Mouse (Mus musculus) liver, postnatal 0 days (tissue): ENCODE measurements at regions not wholly inside any gene's neighbourhood (a gene's known extent, or its start where the extent isn't known, plus 50 kb on each side); places are given as distances from the start of the nearest gene placed in this dataset.

Experiments
- CTCF ChIP-seq: sonication (generic); IDR thresholded peaks from 2 replicates; pipeline ENCODE4 v1.5.1; 2016; ENCODE audit warnings: antibody characterized with exemption, low read depth
- EP300 ChIP-seq: IDR thresholded peaks from 2 replicates; pipeline ENCODE4 v1.6.1; 2016; ENCODE audit warnings: antibody characterized with exemption, low read depth, mild to moderate bottlenecking

GRCm38 (mm10) chr1:35935099-35935651, 133.0 kb upstream of the Hs6st1 start:
- TF ChIP-seq CTCF = no peak
- no peak for TF ChIP-seq EP300
